Mouse (Mus musculus) embryo, embryonic 9.5 days (tissue): ENCODE measurements around the gene Setdb1.

Experiments
- DNase-seq: peaks from one replicate; pipeline ENCODE4 v3.0.0-alpha.2; 2017; ENCODE audit errors: extremely low spot score

Setdb1 gene

DNA sequence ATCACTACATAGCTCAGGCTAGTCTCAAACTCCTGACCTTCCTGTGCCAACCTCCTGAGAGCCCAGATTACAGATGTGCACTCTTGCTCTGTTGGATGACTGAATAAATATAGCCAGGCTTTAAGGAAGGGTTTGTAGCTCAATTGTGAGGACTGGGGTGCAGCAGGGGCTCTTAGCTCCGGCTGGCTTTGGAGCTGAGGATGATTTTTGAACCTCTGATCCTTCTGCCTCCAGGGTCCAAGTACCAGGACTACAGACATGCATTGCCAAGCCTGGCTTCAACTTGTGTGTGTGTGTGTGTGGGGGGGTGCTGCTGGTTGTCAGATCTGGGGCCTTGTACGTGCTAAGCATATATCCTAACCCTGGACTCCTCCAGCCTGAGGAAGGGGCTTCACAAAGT lies 64.1 kb downstream of the Setdb1 start:
- DNase-seq: no peak

DNA sequence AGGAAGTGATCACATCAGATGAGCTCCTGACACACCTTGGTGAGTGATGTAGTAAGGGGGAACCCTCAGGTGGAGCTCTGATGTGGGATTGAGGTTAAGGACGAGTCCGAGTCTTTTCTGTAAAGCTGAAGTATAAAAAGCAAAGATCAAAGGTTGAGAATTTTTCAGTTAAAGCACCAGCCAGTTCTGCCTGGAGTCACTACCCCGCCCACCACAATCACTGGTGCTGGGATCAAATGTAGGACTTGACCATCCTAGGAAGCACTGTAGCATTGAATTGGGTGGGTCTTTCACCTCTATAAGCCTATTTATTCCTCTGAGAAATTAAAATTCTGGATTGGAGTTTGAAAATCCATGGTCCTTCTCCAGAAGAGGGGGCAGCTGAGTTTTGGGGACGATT lies 66.0 kb downstream of the Setdb1 start:
- DNase-seq: no peak

DNA sequence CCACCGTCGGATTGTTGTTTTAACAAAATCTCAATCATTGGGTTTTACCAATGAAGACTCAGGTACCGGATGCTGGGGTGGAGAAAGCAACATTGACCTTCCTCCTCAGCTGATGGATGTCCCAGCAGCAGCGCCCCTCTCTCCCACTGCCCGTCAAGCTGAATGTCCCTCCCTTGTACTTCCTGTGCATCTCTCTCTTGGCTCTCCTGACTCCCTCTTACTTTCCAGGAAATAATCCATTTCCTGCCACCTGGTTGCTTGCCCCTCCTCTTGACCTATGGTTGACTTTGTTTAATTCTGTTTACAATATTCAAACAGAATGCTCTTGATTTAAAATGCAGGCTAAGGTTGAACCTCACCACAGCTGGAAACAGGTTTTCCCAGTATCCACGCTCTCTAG lies 66.8 kb downstream of the Setdb1 start:
- no peak for DNase-seq

DNA sequence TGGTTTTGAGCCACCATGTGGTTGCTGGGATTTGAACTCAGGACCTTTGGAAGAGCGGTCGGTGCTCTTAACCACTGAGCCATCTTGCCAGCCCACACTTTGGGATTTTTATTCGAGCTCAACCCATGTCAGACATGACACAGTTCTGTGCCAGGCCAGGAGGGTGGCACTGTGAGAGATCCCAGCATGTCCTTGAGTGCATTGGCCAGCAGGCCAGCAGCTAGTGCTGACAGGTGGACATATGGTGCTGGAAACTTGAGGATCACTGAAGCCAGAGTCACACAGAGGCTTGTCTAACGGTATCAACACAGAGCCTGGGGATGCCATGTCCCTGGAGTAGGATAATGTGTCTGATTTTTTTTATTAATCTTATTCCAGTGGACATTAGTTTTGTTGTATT lies 67.6 kb downstream of the Setdb1 start:
- no peak for DNase-seq

DNA sequence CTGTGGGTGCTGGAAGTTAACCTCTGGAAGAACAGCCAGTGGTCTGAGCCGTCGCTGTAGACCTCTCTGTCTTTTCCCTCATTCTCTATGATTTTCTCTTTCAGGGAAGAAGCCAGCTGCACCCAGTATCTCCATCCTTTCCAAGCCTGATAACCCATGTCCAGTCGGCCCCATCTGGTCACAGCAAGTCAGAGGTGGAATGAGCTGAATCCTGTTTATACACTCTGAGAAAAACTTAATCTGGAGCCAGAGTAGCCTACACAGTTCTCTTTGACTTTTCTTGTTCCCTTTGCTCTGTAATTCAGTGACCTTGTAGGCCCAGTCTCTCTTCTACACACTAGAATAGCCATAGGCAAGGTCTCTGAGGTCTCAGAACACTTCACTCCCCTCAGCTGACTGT lies 69.5 kb downstream of the Setdb1 start:
- DNase-seq: no peak

DNA sequence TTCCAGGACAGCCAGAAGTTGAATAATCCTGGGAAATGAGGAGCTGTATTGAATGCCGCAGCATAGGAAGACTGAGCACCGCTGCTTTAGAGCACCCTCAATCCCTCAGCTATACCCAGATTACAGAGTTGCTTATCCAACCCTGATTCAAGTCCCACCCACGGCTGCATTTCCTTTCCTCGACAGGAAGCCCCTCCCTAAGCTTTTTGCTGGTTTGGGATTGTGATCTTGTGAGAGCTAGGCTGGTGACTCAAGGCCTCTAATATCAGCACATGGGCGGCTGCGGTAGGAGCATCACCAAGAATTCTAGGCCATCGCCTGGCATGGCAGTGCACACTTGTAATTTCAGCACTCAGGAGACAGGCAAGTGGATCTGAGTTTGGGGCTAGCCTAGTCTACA lies 70.5 kb downstream of the Setdb1 start:
- DNase-seq: no peak

DNA sequence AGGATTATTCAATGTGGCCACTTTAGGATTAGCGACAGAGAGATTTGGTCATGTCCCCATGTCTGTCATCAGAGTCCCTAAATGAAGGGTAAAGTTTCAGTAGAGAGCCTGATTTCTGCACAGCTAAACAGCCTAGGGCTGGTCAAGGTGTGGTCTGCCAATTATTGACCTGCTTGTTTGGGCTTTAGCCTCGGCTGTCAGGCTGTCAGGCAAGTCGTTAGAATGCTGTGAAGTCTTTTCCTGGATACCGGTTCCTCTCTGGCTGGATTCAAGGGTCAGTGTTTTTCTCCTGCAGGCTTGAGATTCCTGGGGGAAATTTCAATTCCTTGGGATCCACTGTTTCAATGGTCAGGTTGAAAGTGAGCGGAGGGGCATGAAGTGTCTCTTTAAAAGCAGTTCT lies 71.0 kb downstream of the Setdb1 start:
- no peak for DNase-seq

DNA sequence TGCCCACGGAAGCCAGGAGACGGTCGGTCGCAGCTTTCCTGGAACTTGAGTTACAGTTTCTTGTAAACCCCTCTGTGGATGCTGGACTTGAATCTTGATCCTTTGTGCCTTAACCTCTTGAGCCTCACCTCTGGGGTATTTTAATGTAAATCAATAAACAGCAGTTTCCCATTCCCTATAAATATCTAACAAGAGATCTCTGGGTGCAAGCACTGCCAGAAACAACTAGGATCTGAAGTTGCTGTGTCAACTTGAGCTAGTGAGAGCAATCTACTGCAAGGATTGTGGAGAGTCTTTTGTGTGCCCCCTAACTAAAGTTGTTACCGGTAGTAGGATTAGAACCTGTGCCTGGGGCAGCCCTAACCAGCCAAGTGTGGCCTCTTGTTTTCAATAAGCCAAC lies 71.6 kb downstream of the Setdb1 start:
- no peak for DNase-seq

DNA sequence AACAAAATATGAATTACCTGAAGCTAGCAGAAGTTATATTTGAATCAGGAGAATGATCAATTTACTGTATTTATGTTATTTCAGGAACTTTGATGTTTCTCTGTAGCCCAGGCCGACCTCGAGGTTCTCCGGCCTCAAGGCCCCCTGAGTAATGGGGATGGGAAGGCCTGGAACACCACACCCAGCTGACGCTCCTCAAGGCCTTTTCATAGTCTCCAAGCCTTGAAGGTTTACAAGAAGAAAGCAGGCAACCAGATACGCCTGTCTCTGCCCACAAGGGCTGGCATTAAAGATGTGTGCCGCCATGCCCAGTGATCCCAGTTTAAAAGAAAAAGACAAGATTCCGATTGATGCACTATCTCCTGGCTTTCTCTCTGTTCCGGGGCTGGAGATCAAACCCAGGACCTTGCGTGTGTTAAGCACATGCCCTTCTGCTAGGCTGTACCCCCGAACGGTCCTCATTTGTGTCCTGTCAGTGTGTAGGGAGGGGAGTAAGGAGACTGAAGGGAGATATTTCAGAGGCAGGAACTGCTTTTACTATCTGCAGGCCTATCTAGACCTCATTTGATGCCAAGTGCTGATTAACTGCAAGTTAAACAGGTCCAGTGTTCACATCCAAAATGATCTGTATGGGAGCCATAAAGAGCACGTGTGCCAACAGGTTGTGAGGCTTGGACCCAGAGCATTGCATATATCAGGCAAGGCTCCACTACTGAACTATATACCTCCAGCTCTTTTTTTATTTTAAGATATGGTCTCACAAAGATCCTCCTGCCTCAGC lies 72.3 kb downstream of the Setdb1 start:
- no peak for DNase-seq

DNA sequence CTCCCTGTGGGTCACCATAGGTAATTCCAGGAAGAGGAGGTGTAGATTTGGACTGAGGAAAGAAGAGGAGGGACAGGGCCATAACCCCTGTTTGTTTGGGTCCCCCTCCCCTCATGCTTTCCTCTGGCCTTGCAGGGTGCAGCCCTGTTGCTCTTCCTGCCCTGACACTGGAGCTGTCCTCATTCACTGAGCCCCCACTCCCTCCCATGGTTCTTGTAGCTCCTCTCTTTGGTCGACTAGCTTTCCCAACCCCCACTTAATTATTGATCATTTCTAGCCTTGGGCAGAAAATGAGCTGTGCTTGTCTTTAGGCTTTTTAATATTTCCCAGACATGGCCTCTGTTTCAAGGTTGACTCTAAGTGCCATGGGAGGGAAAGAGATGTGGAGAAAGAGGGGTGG lies 72.9 kb downstream of the Setdb1 start:
- no peak for DNase-seq

DNA sequence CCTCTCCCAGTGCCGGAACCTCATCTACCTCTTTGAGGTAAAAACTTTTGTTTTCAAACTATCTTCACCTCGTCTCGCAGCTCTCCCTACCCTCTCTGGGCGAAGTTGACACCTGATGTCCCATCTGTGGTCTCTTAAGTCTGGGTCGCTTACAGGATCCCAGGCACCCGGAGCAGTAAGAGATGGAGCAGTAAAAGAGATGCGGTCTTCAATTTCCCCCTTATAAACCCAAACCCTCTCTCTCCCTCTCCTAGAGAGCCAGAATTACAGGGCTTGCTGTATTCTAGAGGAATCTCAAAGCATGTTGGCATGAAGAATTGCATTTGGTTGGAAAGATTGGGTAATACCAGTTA lies 73.4 kb downstream of the Setdb1 start:
- no peak for DNase-seq

DNA sequence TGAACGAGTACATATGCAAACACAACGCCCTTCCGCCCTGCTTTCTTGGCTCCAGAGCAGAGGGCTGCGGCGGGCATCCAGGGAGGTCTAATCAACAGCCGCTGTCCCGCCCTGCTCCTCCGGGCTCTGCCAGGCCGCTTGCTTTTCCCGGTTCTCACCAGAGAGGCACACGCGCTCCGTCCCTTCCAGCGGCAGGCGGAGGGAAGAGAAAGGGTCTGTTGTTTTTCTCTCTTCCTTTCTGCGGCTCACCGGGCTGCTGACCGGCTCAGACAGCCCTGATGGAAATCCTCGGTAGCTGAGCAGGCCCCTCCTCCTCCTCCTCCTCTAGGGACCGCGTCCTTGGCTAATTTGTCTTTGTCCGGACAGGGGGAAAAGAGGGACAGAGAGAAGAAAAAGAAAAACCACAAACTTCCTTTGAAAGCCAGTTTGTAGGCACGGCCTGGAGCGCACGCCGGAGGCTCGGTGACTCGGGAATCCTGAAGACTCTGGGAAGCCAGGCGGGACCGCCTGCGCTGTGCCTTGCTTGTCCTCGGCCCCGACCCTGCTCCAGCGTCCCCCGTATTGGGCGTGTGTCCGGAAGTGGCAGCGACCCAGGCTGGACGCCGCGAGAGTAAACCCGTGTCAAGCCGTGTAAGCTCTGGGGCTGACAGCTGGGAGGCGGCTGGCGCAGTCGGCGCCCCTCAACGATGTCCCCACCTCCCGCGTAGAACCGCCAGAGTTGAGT lies 74.0 kb downstream of the Setdb1 start:
- peak; percentile 84 for DNase-seq

DNA sequence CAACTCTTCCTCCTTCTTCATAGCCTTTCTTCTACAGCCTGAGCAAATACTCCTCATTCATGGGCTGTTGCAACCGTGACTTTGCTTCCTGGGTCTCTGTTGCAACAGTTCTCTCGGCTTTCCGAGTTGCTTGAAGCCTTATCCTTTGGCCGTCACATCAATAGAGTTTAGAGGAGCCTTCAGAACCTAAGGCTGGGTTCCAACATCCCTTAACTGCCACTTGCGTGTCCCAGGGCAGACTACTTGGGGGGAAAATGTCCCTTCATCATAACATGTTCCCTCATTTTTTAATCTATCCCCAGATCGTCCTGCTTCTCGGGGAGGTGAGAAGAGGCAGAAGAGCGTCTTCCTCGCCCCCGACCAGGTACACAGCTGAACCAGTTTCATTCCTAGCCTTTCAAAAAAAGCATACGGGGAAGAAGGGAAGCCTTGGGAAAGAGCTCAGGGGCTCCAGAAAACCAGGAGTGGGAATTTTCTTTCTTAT lies 74.6 kb downstream of the Setdb1 start:
- no peak for DNase-seq

DNA sequence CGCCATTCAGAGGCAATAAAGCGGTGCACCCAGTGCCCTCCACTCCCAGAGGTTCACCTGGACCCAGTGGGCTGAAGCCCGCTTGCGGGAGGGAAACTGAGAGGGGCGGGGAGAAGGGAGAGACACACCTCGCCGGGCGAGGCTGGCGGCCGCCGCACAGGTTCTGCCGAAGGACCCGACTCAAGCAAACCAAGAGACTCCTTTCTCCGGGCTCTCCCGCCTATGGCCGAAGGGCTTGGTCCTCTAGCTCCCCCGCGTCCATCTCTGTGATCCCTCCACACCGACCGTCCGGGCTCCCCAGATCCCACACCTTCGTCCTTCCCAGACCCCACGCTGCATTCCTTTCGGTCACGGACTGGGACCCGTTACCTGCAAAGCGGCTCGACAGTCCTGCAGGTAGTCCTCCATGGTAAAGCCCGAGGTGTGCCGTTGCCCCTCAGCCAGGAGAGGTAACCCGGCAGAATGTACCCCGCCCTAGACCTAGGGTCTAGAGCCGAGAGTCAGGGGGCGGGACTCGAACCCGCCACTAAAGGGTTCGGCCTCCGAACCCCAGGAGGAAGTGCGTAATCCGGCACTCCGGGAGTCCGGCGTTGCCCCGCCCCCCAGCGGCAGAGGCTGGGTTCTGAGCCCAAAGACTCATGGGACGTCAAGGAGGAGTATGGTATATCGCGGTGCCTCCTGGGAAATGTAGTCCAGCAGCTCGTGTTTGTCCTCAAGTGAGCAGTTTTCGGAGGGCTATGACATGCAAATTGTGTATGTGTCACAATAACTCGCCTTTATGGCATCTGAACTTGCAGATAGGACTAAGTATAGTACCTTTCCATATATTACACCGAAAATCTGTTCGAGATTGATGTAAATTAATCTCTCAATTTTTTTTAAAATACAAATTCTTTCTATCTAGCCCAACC lies 75.5 kb downstream of the Setdb1 start, which contains the start of the genes Mindy1 and Prune1:
Gene Mindy1 (plus strand): TSS at position 130 of the 911 bp plus-strand sequence.
Gene Prune1 (minus strand): TSS at position 861 of the 911 bp plus-strand sequence.
- peak; percentile 97 for DNase-seq

DNA sequence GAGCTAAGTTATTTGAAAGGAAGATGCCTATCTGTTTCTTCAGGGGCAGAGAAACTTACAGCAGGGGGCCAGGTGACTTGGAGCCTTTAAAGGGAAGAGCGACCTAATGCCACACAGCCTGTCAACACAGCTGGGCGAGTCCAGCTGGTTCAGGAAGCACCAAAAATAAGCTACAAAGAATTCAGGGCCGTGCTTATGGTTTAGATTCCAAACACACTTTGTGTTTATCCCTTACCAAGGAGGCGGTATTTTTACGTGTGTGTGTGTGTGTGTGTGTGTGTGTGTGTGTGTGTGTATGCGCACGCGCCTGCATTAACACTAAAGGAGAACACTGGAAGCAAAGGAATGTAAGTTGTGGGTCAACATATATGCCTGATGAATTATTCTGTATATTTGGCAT lies 76.3 kb downstream of the Setdb1 start:
- DNase-seq: no peak

DNA sequence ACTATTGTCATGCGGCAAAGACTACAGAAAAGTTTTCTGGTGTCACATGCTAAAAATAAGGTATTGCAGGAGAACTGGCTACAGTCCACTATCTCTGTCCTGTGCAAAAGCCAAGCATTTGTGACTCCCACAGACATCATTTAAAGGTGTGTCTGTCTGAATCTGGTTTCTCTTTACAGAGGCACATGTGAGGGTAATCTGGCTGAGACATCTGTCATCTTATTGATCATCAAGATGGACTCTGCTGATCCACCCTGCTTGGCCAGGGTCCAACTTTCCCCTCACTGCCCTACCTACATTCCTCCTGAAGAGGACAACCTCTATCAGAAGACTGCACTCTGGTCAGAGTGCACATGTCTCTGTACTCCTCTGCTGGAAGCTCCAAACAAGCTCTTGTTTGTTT lies 79.9 kb downstream of the Setdb1 start:
- DNase-seq: no peak

DNA sequence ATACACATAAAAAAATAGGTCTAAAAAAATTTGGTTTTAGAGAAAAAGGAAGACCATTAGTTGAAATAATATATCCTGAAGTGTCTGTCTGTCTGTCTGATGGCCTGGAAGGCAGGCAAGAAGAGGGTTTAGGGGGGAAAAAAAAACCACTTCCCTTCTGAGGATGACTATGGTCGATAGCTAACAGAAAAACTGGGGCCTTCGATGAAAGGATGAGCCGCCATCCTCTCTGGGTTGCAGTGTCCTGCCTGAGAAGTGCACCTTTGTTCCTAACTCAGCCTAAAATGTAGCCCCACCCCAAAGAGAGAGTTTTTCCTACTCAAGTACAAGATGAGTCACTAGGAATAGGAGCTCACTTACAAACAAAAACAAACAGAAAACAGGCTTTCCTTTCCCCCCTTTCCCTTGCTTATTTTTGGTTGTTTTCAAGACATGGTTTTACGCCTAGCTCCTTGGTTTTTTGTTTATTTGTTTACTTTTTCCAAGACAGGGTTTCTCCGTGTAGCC lies 80.5 kb downstream of the Setdb1 start:
- DNase-seq: no peak

DNA sequence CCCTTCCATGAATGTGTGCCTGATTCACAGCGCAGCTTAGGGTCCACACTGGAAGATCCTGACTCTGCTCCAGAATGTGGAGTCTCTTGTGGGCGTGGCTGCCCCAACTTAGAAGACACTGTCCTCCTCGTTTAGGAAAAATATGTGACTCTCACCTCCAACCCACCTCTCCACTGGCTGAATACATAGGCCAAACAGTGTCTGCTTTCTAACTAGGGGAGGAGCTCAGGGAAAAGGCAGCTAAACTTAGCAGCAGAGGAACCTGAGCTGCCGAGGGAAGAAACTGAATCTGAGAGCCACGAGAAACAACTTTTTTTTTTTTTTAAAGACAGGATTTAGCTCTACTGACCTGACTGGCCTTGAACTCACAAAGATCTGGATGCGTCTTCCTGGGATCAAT lies 81.8 kb downstream of the Setdb1 start:
- no peak for DNase-seq

DNA sequence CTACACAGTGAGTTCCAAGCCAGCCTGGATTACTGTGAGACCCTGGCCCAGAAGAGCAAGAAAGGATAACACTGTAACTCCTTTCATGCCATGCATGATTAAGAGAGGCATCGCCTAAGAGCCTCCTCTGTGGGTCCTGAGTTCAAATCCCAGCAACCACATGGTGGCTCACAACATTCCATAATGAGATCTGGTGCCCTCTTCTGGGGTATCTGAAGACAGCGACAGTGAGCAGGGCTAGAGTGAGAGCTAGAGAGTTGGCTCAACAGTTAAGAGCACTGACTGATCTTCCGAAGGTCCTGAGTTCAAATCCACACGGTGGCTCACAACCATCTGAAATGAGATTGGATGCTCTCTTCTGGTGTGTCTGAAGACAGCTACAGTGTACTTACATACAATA lies 82.5 kb downstream of the Setdb1 start:
- no peak for DNase-seq
